Mouse (Mus musculus) liver, embryonic 12.5 days (tissue): ENCODE measurements around the gene Rnf40. TPM values are rescaled to one million over a fixed set of nuclear protein-coding genes. Genes with fewer than 3 reads are reported as not detected.
A peak's percentile ranks its signal among the peaks of the same experiment; 100 is the strongest.
"Not testable (repeated sequence)": the region's sequence is repeated elsewhere in the genome, so short reads cannot be mapped to it uniquely, and the experiment has no call there.

Experiments used
- ATAC-seq: fragments of 200-750 bp; cut with Nextera tagmentation; 2 replicates; pipeline ENCODE4 v1.8.0; 2017; ENCODE audit warnings: moderate number of reproducible peaks, mild to moderate bottlenecking, moderate library complexity
- H3K27ac ChIP-seq: fragments of 300-500 bp; sonication (generic); 2 replicates; pipeline ENCODE4 v1.5.1; 2016; ENCODE audit warnings: mild to moderate bottlenecking
- H3K27me3 ChIP-seq: fragments of 300-500 bp; sonication (generic); replicated peaks from 2 replicates; pipeline ENCODE4 v1.6.1; 2016; ENCODE audit warnings: mild to moderate bottlenecking, moderate library complexity
- H3K36me3 ChIP-seq: fragments of 300-500 bp; sonication (generic); 2 replicates; pipeline ENCODE4 v1.6.1; 2016; ENCODE audit warnings: mild to moderate bottlenecking, moderate library complexity
- H3K4me1 ChIP-seq: fragments of 300-500 bp; sonication (generic); 2 replicates; pipeline ENCODE4 v1.6.1; 2016
- H3K4me2 ChIP-seq: fragments of 300-500 bp; sonication (generic); 2 replicates; pipeline ENCODE4 v1.6.1; 2016; ENCODE audit warnings: mild to moderate bottlenecking, moderate library complexity
- H3K4me3 ChIP-seq: fragments of 300-500 bp; sonication (generic); 2 replicates; pipeline ENCODE4 v1.5.1; 2016; ENCODE audit warnings: mild to moderate bottlenecking, moderate library complexity
- H3K9ac ChIP-seq: fragments of 300-500 bp; sonication (generic); 2 replicates; pipeline ENCODE4 v1.6.1; 2016; ENCODE audit warnings: mild to moderate bottlenecking, moderate library complexity
- H3K9me3 ChIP-seq: fragments of 300-500 bp; sonication (generic); replicated peaks from 2 replicates; pipeline ENCODE4 v1.6.1; 2016; ENCODE audit warnings: mild to moderate bottlenecking, moderate library complexity
- WGBS: fragments of 180-500 bp; shearing (Covaris S2); methylation state at CpG from one replicate; pipeline ENCODE4 v1.1.7; 2016; ENCODE audit not compliant: insufficient replicate concordance; 5-methylcytosine and 5-hydroxymethylcytosine counted together
- polyA plus RNA-seq: library from polyadenylated mRNA; unstranded; fragments of >200 nt; fragmentation: Nextera tagmentation; extraction: Ambion mirVana; gene quantifications from 2 replicates; pipeline ENCODE4 v1.2.1, GENCODE M21; 2016

Rnf40 gene
- polyA plus RNA-seq, 1 experiment from 2014 or later: 36.3 TPM

DNA sequence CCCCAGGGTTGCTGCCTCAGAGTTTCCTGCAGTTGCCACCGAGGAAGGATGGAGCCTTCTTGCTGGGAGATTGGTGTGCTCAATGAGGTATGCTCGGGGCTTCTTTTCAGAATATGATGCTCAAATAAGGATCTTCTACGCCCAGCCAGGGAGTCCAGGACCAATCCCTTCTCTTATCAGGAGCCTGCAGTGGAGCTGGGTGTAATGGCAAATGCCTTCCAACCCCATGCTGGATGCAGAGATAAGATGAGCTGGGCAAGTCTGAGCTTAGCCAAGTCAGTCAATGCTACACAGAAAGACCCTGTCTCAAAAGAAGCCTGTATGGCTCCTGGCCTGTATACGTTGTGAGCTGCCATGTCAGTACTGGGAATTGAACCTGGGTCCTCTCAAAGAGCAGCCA lies 37.9 kb downstream of the Rnf40 start:
- Histone ChIP-seq H3K27ac (peak overlapping the region; percentile 84), H3K4me2 (peak overlapping the region; percentile 63), H3K27me3 (no peaks in the 10 kb centered on the region; the same call in 1 of the 2 replicates), H3K9ac (peak overlapping the region; percentile 36; the same call in 1 of the 2 replicates), H3K4me3 (peak overlapping the region; percentile 31), H3K9me3 (no peaks in the 10 kb centered on the region), H3K4me1 (peaks cover 19% of the 10 kb centered on the region), H3K36me3 (no peaks in the 10 kb centered on the region)
- 30% methylated on average over 4 of the region's 4 CpGs for WGBS
- peak; percentile 100 for ATAC-seq

DNA sequence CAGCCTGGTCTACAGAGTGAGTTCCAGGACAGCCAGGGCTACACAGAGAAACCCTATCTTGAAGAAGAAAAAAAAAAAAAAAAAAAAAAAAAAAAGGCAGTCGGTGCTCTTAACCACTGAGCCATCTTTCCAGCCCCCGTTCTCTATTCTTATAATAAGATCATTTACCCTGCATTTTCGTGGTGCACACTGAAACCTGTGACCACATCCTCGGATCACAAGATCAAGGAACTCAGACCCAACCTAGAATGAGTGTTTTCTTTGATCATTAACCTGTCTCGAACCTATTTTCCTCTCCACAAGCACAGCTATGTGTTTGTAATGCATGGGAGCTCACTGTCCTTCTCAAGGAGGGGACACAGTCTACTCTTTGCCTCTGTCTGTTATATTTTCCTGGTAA lies 40.1 kb downstream of the Rnf40 start:
- Histone ChIP-seq H3K4me3 (no peak overlapping the region), H3K4me2 (no peak overlapping the region), H3K36me3 (no peaks in the 10 kb centered on the region), H3K27me3 (no peaks in the 10 kb centered on the region; the same call in 1 of the 2 replicates), H3K9me3 (no peaks in the 10 kb centered on the region), H3K27ac (no peak overlapping the region), H3K4me1 (peaks cover 19% of the 10 kb centered on the region), H3K9ac (no peak overlapping the region)
- ATAC-seq: no peak
- WGBS: 67% methylated on average over 5 of the region's 5 CpGs

DNA sequence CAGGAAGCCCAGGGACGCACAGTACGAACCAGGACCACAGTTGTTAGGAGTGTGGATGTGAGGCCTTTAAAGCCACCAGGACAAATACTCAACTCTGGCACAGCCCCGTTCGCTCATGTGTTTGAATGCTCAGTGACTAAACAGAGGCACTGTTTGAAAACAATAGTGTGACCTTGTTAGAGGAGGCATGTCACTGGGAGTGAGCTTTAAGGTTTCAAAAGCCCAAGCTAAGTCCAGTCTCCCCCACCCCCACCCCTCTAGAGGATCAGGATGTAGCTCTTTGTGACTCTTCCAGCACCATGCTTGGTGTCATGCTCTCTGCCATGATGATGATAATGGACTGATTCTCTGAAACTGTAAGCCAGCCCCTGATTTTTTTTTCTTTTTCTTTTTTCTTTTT lies 42.8 kb downstream of the Rnf40 start:
- H3K27ac ChIP-seq: no peak overlapping the region
- no peaks in the 10 kb centered on the region for H3K9me3 ChIP-seq
- peaks cover 19% of the 10 kb centered on the region for H3K27me3 ChIP-seq
- no peak overlapping the region for H3K9ac ChIP-seq
- H3K4me1 ChIP-seq: peaks cover 14% of the 10 kb centered on the region
- H3K4me3 ChIP-seq: no peak overlapping the region
- H3K36me3 ChIP-seq: no peaks in the 10 kb centered on the region
- WGBS: 84% methylated on average over 4 of the region's 4 CpGs
- no peak for ATAC-seq
- no peak overlapping the region for H3K4me2 ChIP-seq

DNA sequence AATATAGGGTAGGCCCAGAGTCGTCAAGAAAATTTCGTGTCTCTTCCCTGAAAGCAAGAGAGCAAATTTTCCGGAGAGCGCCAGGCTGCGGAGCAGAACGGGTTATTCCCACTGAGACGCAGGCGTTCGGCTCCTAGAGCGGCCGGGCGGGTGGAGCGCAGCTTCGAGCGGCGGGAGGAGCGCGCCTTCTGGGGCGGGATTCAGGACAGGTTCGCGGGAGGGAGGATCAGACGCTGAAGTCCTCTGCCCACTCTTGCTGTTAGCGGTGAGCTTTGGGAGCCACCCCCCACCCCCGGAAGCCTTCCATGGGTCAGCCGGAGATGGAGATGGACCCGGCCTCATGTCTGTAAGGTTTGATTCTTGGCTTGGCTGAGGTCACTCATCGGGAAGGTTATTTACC lies 48.4 kb downstream of the Rnf40 start:
- Histone ChIP-seq H3K9me3 (no peaks in the 10 kb centered on the region), H3K9ac (peak overlapping the region; percentile 12; the same call in 1 of the 2 replicates), H3K27ac (no peak overlapping the region), H3K4me2 (peak overlapping the region; percentile 59), H3K27me3 (peaks cover 60% of the 10 kb centered on the region), H3K36me3 (no peaks in the 10 kb centered on the region), H3K4me1 (peaks cover 9% of the 10 kb centered on the region), H3K4me3 (peak overlapping the region; percentile 47)
- no peak for ATAC-seq
- WGBS: 2% methylated on average over 27 of the region's 27 CpGs

DNA sequence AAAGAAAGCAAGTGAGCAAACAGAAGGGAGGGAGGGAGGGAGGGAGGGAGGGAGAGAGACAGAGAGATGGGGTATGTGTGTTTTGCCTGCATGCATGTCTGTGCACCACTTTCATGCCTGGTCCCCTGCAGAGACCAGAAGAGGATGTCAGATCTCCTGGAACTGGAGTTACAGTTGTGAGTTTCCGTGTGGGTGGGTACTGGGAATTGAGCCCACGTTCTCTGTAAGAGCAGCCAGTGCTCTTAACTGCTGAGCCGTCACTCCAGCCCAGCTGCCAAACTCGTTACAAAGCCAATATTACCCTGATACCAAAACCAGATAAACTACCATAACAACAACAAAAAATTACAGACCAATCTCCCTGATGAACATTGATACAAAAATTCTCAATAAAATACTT lies 52.7 kb downstream of the Rnf40 start:
- Histone ChIP-seq H3K9me3 (no peaks in the 10 kb centered on the region), H3K4me2 (no peak overlapping the region), H3K4me3 (no peak overlapping the region), H3K27me3 (peaks cover 70% of the 10 kb centered on the region), H3K9ac (no peak overlapping the region), H3K36me3 (no peaks in the 10 kb centered on the region), H3K27ac (no peak overlapping the region), H3K4me1 (peaks cover 9% of the 10 kb centered on the region)
- 39% methylated on average over 4 of the region's 4 CpGs for WGBS
- ATAC-seq: no peak

DNA sequence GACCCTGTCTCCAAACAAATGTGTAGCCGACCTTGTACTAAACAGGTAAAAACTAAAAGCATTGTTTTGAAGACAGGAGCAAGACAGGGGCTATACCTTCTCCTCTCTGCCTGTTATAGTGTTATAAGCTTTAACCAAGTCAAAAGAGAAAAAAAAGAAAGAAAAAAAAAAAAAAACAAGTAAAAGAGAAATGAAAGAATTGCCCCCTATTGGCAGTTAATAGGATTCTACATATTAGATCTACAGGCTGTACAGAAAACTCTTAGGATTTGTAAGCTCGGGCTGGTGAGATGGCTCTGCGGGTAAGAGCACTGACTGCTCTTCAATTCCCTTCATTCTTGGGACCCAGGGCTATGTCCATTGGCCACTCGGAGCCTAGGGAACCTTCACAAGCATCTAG lies 53.7 kb downstream of the Rnf40 start:
- Histone ChIP-seq H3K4me2 (no peak overlapping the region), H3K9me3 (no peaks in the 10 kb centered on the region), H3K4me3 (no peak overlapping the region), H3K27ac (no peak overlapping the region), H3K27me3 (peaks cover 65% of the 10 kb centered on the region), H3K9ac (no peak overlapping the region), H3K4me1 (peaks cover 3% of the 10 kb centered on the region; the same call in 1 of the 2 replicates), H3K36me3 (no peaks in the 10 kb centered on the region)
- WGBS: 54% methylated on average over 4 of the region's 4 CpGs
- ATAC-seq: no peak

DNA sequence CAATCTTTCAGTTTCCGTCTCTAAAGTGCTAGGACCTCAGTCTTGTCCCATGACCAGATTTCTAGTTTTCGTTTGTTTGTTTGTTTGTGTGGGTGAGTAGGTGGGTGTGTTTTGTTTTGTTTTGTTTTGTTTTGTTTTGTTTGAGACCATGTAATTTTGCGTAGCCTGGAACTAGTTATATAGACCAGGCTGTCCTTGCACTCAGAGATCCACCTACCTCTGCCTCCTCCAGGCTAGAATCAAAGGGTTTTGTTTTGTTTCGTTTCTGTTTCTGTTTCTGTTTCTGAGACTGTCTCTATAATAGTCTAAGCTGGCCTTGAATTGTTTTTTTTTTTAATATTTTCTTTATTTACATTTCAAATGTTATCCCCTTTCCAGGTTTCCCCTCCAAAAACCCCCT lies 57.8 kb downstream of the Rnf40 start:
- Histone ChIP-seq H3K4me1 (no peaks in the 10 kb centered on the region), H3K36me3 (no peaks in the 10 kb centered on the region), H3K27ac (no peak overlapping the region), H3K4me3 (no peak overlapping the region), H3K27me3 (peaks cover 40% of the 10 kb centered on the region), H3K9me3 (no peaks in the 10 kb centered on the region), H3K4me2 (no peak overlapping the region), H3K9ac (no peak overlapping the region)
- WGBS: 71% methylated on average over 4 of the region's 4 CpGs
- ATAC-seq: no peak

DNA sequence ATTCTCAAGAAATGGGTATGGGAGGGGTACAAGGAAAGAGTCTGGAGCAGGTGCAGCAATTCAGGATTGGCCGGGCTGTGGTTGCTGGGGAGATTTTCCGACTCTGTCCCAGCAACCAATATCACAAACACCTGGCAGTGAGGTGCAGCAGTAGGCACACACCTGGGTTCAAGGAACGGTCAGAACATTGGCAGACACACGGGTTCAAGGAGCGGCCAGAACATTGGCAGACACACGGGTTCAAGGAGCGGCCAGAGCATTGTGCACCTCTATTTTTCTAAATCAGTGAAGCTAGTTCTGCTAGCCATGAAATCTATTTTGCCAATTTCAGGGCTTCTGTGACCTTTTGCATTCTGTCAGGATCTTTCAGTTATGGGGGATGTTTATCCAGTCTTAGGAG lies 59.0 kb downstream of the Rnf40 start:
- not testable (repeated sequence) for H3K4me3 ChIP-seq, H3K4me1 ChIP-seq, H3K9ac ChIP-seq, H3K36me3 ChIP-seq, ATAC-seq, H3K9me3 ChIP-seq, H3K4me2 ChIP-seq, H3K27ac ChIP-seq
- WGBS: 77% methylated on average over 7 of the region's 7 CpGs
- H3K27me3 ChIP-seq: peaks cover 47% of the 10 kb centered on the region

DNA sequence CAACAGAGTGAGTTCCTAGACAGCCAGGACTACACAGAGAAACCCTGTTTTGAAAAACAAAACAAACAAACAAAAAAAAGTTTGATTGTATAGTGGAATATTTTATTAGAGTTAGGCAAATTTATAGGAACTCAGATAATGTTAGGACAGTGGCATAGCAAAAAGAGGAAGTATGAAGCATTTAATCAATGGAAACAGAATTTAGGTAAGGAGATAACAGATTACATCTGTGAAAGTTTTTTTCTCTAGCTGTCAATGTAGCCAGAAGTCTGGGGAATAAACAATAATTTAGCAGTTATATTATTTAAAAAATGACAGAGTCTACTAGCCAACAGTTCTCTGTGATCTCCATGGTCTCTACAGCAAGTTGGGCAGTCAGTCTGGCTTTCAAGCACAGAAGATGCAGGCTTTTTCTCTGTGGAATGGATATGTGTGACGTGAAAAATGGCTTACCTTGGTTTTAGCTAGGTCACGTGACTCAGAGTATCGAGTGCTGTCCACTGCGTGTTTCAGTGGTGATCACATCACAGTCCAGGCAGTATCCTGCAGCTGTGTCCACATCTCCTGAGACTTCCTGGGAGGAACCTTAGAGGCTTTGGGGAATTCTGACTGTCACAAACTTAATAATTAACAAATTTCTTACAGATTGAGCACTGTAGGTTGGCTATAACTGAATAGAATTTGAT lies 60.1 kb downstream of the Rnf40 start:
- no peak for ATAC-seq
- no peak overlapping the region for H3K9ac ChIP-seq
- H3K9me3 ChIP-seq: no peaks in the 10 kb centered on the region
- no peak overlapping the region for H3K4me2 ChIP-seq
- no peak overlapping the region for H3K27ac ChIP-seq
- peaks cover 47% of the 10 kb centered on the region for H3K27me3 ChIP-seq
- no peak overlapping the region for H3K4me3 ChIP-seq
- H3K36me3 ChIP-seq: no peaks in the 10 kb centered on the region
- H3K4me1 ChIP-seq: peaks cover 3% of the 10 kb centered on the region; the same call in 1 of the 2 replicates
- 58% methylated on average over 4 of the region's 4 CpGs for WGBS

DNA sequence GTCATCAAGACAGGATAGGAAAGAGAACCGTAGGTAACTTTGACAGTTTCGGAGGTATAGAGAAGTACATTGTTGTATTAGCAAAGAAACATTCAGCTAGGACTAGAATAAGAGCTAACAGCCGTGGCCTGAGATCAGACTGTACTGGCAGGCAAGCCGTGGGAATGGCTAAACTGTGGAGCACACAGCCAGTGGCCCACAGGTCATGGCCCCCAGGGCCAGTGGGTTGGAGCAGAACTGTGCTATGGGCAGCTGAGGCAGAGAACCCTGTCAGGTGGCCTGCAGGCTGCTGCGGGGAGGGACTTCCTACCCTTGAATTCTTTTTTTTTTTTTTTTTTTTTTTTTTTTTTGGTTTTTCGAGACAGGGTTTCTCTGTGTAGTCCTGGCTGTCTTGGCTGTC lies 60.6 kb downstream of the Rnf40 start:
- Histone ChIP-seq H3K27ac (no peak overlapping the region), H3K4me2 (no peak overlapping the region), H3K4me1 (peaks cover 3% of the 10 kb centered on the region; the same call in 1 of the 2 replicates), H3K27me3 (peaks cover 43% of the 10 kb centered on the region), H3K36me3 (no peaks in the 10 kb centered on the region), H3K9me3 (no peaks in the 10 kb centered on the region), H3K4me3 (no peak overlapping the region), H3K9ac (no peak overlapping the region)
- WGBS: 72% methylated on average over 6 of the region's 6 CpGs
- no peak for ATAC-seq

DNA sequence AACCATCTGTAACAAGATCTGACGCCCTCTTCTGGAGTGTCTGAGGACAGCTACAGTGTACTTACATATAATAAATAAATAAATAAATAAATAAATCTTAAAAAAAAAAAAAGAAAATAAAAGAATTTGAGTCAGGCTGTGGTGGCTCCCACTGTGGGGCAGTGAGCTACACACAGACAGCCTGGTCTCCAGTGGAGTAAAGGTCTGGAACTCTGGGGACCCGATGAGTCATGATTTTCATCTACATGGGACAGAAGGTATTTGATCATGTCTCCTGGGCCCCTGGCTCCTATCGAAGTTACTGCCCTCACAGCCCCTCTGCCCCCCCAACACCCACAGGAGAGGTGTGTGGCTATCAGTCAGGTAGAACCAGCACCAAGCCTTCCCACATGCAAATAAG lies 63.1 kb downstream of the Rnf40 start:
- H3K9ac ChIP-seq: no peak overlapping the region

DNA sequence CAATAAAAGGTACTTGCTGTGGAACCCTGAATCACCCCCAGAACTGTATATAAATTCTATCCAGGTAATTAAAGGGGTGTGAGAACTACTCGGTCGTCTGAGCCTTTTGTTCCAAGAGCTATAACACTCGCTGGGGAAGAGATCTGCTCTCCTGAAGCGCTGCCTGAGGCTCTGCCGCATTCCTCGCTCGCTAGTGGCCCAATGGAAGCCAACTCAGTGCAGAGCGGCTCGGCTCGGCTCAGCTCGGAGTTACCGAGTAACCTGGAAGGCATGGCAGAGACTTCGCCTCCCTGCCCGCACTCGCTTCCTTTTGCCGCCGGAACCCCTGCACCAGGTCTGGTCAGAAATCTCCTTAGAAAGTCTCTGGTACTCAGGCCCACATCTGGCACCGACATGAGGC lies 63.5 kb downstream of the Rnf40 start:
- H3K9ac ChIP-seq: no peak overlapping the region
- no peak overlapping the region for H3K4me3 ChIP-seq
- no peak for ATAC-seq

More for the DNA sequence above, 63.1 kb downstream of the Rnf40 start:
- ATAC-seq: no peak
- H3K27me3 ChIP-seq: peaks cover 29% of the 10 kb centered on the region
- peak overlapping the region; percentile 32; the same call in 1 of the 2 replicates for H3K4me2 ChIP-seq
- no peaks in the 10 kb centered on the region for H3K36me3 ChIP-seq
- no peak overlapping the region for H3K4me3 ChIP-seq
- WGBS: 66% methylated on average over 2 of the region's 3 CpGs
- no peak overlapping the region for H3K27ac ChIP-seq
- peaks cover 3% of the 10 kb centered on the region; the same call in 1 of the 2 replicates for H3K4me1 ChIP-seq
- H3K9me3 ChIP-seq: no peaks in the 10 kb centered on the region

More for the DNA sequence above, 63.5 kb downstream of the Rnf40 start:
- H3K27ac ChIP-seq: no peak overlapping the region
- H3K27me3 ChIP-seq: peaks cover 27% of the 10 kb centered on the region
- H3K9me3 ChIP-seq: no peaks in the 10 kb centered on the region
- peak overlapping the region; percentile 32 for H3K4me2 ChIP-seq
- H3K4me1 ChIP-seq: peaks cover 3% of the 10 kb centered on the region; the same call in 1 of the 2 replicates
- no peaks in the 10 kb centered on the region for H3K36me3 ChIP-seq
- WGBS: 34% methylated on average over 18 of the region's 18 CpGs
